Mouse (Mus musculus) v-Abl transformed pro-B cells (cell line): ENCODE data around the gene Dna2.

Source experiments
- in situ Hi-C, 2 experiments: fragments of 400-800 bp; cut with MboI; formaldehyde crosslinking; loops; one replicate each; pipeline ENCODE4 v1.15.1; 2025; ENCODE audit not compliant: unreplicated experiment in 2 of 2

Gene Dna2

GRCm38 (mm10) chr10:62980039-62980954 lies 33.5 kb downstream of the Dna2 start, which contains the start of gene Rufy2:
Gene Rufy2, plus strand, starts transcription at chr10:62980223.
- in situ Hi-C loops: loop anchor here in 1 of 2 experiments (10.0 kb wide), 1 partner anchor 405 kb away; the partner anchor contains the start of genes Dnajc12 and Sirt1

GRCm38 (mm10) chr10:62984072-62984471 lies 37.2 kb downstream of the Dna2 start:
- in situ Hi-C loops: loop anchor here in 1 of 2 experiments (10.0 kb wide), 1 partner anchor 401 kb away; the partner anchor contains the start of genes Dnajc12 and Sirt1

- in situ Hi-C loops: loop anchor here in 1 of 2 experiments (10.0 kb wide), 1 partner anchor 400 kb away; the partner anchor contains the start of genes Dnajc12 and Sirt1
Observed at GRCm38 (mm10) chr10:62984495-62984894, 37.7 kb downstream of the Dna2 start.

GRCm38 (mm10) chr10:62987341-62987740 lies 40.5 kb downstream of the Dna2 start:
- in situ Hi-C loops: loop anchor here (5.0 to 10.0 kb wide), 3 partner anchors 35 to 397 kb away; partner anchors contain the start of genes Dnajc12 (in 1 of the 2), Hnrnph3 (in 1 of the 2), Pbld2 (in 1 of the 2) and Sirt1 (in 1 of the 2)

GRCm38 (mm10) chr10:62990636-62991035 lies 43.8 kb downstream of the Dna2 start:
- in situ Hi-C loops: no loop called here

- in situ Hi-C loops: no loop called here
Observed at GRCm38 (mm10) chr10:62993991-62994390, 47.2 kb downstream of the Dna2 start.

- in situ Hi-C loops: loop anchor here in 1 of 2 experiments (25.0 kb wide), 1 partner anchor 213 kb away; the partner anchor contains the start of gene Ccar1
Observed at GRCm38 (mm10) chr10:63000584-63000983, 53.8 kb downstream of the Dna2 start.

GRCm38 (mm10) chr10:63003252-63003651 lies 56.4 kb downstream of the Dna2 start:
- in situ Hi-C loops: loop anchor here in 1 of 2 experiments (25.0 kb wide), 1 partner anchor 216 kb away; the partner anchor contains the start of gene Ccar1

GRCm38 (mm10) chr10:63004556-63004955 lies 57.7 kb downstream of the Dna2 start:
- in situ Hi-C loops: loop anchor here in 1 of 2 experiments (25.0 kb wide), 1 partner anchor 217 kb away; the partner anchor contains the start of gene Ccar1

GRCm38 (mm10) chr10:63008193-63008592 lies 61.4 kb downstream of the Dna2 start:
- in situ Hi-C loops: loop anchor here in 1 of 2 experiments (25.0 kb wide), 1 partner anchor 221 kb away; the partner anchor contains the start of gene Ccar1

GRCm38 (mm10) chr10:63010268-63010667 lies 63.4 kb downstream of the Dna2 start:
- in situ Hi-C loops: loop anchor here in 1 of 2 experiments (25.0 kb wide), 1 partner anchor 223 kb away; the partner anchor contains the start of gene Ccar1

GRCm38 (mm10) chr10:63011556-63011955 lies 64.7 kb downstream of the Dna2 start:
- in situ Hi-C loops: loop anchor here in 1 of 2 experiments (25.0 kb wide), 1 partner anchor 224 kb away; the partner anchor contains the start of gene Ccar1

GRCm38 (mm10) chr10:63013476-63013875 lies 66.7 kb downstream of the Dna2 start:
- in situ Hi-C loops: loop anchor here in 1 of 2 experiments (25.0 kb wide), 1 partner anchor 226 kb away; the partner anchor contains the start of gene Ccar1

- in situ Hi-C loops: loop anchor here in 1 of 2 experiments (25.0 kb wide), 1 partner anchor 227 kb away; the partner anchor contains the start of gene Ccar1
Observed at GRCm38 (mm10) chr10:63014168-63014567, 67.3 kb downstream of the Dna2 start.

GRCm38 (mm10) chr10:63019304-63019703 lies 72.5 kb downstream of the Dna2 start:
- in situ Hi-C loops: loop anchor here in 1 of 2 experiments (25.0 kb wide), 1 partner anchor 232 kb away; the partner anchor contains the start of gene Ccar1

GRCm38 (mm10) chr10:63021702-63022101 lies 74.9 kb downstream of the Dna2 start:
- in situ Hi-C loops: loop anchor here (5.0 to 25.0 kb wide), 2 partner anchors 34 to 234 kb away; partner anchors contain the start of gene Ccar1 (in 1 of the 2)

GRCm38 (mm10) chr10:63022541-63023120 lies 75.8 kb downstream of the Dna2 start:
- in situ Hi-C loops: loop anchor here (5.0 to 25.0 kb wide), 2 partner anchors 35 to 235 kb away; partner anchors contain the start of gene Ccar1 (in 1 of the 2)

GRCm38 (mm10) chr10:63023121-63023748 lies 76.4 kb downstream of the Dna2 start:
- in situ Hi-C loops: loop anchor here (5.0 to 25.0 kb wide), 2 partner anchors 36 to 236 kb away; partner anchors contain the start of gene Ccar1 (in 1 of the 2)
